Mouse (Mus musculus) cerebellum, adult 11-12 months (tissue): ENCODE measurements around the gene Zfp524.

Experiments used
- DNase-seq: peaks from one replicate; pipeline ENCODE4 v3.0.0; 2022

Zfp524 gene

DNA sequence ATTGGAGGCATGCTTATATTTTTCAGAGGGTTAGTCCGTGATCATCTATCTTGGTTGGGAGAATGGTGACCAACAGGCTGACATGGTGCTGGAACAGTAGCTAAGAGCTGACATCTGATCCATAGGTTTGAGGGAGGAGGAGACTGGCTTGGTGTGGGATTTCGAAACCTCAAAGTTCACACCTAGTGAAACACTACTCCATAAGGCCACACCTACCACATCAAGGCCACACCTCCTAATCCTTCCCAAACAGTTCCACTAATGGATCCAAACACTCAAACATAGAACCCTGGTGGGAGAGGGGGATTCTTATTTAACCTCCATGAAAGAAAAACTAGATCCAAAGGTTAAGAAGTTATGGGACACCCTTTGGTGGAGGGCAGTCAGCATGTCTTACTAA, 2.7 kb downstream of the Zfp524 start:
- peak; percentile 44 for DNase-seq

DNA sequence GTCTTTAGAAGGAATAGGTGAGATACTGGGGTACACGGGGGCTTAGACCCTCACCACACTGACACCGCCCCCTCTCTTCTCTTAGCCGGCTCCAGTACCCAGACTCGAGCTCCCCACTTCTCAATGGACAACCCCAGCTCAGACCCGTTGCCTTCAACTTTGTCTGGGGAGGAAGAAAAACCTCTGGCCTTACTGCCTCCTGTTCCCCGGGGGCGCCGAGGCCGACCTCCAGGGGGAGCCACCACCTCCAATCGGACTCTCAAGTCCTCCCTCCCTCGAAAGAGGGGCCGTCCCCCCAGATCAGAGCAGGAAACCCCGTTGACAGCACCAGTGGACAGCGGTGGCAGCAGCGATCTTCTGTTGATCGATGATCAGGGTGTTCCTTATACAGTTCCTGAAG, 3.1 kb downstream of the Zfp524 start:
- peak; percentile 71 for DNase-seq

DNA sequence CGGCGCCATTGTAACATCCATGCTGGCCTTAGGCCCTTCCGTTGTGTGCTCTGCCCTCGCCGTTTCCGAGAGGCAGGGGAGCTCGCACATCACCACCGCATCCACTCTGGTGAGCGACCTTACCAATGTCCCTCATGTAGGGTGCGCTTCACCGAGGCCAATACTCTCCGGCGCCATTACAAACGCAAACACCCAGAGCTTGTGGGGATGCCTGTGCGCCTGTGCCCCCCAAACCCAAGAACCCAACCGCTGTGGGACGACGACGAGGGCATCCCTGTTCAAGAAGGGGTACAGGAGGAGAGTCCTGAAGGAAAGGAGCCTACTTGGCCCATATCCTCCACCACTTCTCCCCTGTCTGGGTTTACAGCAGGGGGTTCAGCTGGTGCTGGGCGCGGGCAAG, 3.7 kb downstream of the Zfp524 start:
- peak; percentile 57 for DNase-seq

DNA sequence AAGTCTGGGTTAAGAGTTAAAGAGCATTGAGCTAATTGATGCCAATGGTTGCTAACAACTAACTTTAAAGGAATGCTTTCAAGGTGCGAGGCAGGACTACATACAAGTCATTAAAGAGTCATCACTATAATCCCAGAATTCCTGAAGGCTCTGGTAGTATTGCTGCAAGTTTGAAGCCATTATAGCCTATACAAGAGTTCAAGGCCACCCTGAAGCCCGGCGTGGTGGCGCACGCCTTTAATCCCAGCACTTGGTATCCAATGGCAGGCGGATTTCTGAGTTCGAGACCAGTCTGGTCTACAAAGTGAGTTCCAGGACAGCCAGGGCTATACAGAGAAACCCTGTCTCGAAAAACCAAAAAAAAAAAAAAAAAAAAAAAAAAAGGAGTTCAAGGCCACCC, 5.4 kb downstream of the Zfp524 start:
- DNase-seq: peak; percentile 41

DNA sequence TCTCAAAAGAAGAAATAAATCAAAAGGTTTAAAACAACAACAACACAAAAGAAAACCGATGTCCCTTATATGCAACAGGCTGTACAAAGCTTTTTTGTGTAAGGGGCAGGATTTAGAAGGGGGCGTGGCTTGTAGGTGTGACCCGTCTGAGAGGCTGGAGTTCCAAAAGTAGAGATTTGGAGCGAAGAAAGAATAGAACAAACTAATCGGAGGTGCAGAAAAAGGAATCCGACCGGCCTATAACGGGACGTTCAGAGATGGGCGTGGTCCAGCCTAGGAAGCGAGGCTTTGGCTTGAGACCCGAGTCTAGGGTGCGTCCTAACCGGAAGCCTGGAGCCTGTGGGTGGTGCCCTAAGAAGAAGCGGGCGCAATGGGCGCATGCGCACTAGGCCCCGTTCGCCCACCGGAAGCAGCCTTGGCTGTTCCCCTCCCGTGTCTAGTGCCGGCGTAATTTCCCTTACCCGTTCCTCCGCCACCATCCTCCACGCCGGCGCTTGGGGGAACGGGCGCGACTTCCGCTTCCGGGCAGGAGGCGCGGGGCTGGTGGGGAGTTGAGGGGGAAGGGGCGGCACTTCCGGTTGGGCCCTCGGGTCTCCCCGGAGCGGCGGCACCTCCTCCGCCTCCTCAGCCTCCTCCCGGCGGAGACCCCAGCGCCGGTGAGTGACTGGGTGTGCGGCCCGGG, 5.9 kb downstream of the Zfp524 start, which contains the start of the genes Zfp865 and Ccdc106:
Gene Zfp865, plus strand, starts transcription at position 377 of the 682 bp plus-strand sequence.
Gene Ccdc106, plus strand, starts transcription at position 554 of the 682 bp plus-strand sequence.
- DNase-seq: peak; percentile 98

DNA sequence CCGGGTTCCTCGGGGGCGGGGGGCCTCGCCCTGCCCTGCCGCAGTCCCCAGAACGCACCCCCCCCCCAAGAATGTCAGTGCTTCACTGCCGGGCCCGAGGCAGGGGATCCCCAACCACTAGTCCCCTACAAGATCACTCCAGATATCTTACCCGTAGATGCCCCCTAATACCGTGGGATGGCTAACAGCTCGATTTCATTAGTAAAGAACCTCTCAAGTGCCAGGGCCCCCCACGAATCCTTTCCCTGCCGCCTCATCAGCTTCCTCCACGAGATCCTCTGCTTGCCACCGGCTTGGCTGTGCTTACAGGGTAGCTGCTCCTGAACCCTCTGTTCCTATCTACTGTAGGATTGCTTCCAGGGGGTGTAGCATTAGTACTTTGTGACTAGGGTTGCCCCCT, 6.5 kb downstream of the Zfp524 start:
- DNase-seq: peak; percentile 69

DNA sequence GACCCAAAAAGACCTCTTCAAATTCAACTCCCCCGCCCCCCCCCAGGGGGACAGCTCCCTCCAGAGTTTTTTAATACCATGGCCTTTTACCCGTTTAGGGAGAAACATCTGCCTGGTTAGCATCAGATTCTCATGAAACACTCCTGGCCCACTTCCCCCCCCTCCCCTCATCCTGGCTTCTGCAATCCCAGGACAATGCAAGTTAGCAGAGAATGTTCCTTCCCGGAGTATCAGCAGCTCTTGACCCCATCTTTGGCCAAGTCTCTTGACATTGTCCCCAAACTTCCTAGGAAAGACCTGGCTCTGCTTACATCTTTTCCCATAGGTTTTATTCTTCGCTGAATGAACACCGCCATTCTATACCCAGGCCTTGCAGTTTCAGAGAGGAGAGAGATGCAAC, 7.0 kb downstream of the Zfp524 start:
- DNase-seq: no peak

DNA sequence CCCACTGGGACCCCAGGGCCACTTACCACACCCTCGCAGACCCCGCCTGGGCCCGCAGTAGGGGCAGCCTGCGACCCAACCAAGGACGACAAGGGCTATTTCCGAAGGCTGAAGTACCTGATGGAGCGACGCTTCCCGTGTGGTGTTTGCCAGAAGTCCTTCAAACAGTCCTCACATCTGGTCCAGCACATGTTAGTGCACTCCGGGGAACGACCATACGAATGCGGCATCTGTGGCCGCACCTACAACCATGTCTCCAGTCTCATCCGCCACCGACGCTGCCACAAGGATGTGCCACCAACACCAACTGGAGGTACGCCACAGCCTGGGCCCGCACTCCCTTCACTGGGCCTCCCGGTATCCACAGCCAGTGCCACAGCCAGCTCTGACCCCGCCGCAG, 15.3 kb downstream of the Zfp524 start:
- no peak for DNase-seq

DNA sequence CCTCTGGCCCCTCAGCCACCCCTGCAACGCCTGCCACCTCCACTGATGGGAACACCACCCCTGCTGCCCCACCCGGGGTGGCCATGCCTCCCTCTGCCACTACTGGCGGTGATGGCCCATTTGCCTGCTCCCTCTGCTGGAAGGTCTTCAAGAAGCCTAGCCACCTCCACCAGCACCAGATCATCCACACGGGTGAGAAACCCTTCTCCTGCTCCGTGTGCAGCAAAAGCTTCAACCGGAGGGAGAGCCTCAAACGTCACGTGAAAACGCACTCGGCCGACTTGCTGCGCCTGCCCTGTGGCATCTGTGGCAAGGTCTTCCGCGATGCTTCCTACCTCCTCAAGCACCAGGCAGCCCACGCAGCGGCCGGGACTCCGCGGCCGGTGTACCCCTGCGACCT, 15.7 kb downstream of the Zfp524 start:
- no peak for DNase-seq

DNA sequence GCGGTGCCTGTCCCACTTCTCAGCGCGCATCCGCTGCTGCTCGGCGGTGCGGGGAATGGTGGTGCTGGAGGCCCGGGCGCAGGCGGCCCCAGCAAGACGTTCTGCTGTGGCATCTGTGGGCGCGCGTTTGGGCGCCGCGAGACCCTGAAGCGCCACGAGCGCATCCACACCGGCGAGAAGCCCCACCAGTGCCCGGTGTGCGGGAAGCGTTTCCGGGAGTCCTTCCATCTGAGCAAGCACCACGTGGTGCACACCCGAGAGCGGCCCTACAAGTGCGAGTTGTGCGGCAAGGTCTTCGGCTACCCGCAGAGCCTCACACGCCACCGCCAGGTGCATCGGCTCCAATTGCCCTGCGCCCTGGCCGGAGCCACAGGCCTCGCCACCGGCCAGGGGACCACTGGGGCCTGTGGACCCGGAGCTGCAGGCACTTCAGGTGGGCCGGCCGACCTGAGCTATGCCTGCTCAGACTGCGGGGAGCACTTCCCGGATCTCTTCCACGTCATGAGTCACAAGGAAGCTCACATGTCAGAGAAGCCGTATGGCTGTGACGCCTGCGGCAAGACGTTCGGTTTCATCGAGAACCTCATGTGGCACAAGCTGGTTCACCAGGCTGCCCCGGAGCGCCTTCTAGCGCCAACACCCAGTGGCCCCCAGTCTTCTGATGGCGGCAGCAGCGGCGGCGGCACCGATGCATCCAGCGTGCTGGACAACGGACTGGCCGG, 16.5 kb downstream of the Zfp524 start:
- no peak for DNase-seq

DNA sequence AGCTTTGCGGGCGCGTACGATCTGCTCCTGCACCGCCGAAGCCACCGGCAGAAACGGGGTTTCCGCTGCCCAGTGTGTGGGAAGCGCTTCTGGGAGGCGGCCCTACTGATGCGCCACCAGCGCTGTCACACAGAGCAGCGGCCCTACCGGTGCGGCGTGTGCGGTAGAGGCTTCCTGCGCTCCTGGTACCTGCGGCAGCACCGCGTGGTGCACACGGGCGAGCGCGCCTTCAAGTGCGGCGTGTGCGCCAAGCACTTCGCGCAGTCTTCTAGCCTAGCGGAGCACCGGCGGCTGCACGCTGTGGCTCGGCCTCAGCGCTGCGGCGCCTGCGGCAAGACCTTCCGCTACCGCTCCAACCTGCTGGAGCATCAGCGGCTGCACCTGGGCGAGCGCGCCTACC, 17.3 kb downstream of the Zfp524 start:
- no peak for DNase-seq

DNA sequence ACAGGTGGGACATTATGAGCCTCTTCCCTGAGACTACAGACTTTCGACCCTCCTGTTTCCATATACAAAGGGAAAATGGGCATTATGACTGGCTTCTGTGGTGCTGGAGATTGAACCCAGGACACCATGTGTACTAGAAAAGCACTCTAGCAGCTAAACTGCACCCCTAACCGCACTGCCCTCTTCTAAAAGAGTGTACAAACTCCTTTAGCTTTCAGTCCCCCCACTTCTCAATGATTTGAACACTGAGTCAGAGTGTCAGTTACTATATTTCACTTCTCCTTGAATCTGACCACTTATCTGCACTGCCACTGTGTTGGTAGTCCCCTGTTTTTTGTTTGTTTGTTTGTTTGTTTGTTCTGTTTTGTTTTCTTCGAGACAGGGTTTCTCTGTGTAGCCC, 19.6 kb downstream of the Zfp524 start, which contains the start of gene 4632433K11Rik:
Gene 4632433K11Rik, plus strand, starts transcription at position 301 of the 400 bp plus-strand sequence.
- no peak for DNase-seq

DNA sequence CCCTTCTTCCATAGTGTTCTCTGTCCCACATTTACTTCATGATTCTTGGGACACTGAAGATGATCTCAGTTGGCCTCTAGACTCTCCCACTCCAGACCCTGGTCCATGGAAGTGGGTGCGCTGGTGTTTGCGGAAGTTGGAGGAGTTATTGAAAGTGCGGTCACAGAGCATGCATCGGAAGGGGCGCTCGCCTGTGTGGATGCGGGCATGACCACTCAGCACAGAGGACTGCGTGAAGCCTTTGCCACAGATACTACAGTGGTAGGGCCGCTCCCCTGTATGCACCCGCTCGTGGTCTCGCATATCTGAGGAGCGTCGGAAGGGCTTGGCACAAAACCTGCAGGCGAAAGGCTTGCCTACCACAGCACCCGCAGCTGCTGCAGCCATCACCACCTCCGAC, 21.4 kb downstream of the Zfp524 start:
- DNase-seq: no peak

DNA sequence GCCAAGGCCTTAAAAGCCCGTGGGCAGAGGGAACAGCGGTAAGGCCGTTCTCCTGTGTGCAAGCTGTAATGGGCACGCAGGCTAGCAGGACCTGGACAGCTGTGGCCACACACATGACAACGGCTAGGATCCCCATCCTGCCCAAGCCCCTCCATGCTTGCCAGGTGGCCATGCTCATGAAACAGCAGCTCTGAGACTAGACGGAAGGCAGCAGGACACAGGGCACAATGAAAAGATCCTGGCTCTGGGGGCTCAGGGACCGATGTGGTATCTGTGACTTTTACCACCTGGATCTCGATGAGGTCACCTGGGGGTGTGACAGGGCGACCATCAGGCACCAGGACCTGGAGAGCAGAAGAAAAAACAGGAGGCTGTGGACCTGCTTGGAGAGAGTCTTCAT, 21.9 kb downstream of the Zfp524 start:
- no peak for DNase-seq

DNA sequence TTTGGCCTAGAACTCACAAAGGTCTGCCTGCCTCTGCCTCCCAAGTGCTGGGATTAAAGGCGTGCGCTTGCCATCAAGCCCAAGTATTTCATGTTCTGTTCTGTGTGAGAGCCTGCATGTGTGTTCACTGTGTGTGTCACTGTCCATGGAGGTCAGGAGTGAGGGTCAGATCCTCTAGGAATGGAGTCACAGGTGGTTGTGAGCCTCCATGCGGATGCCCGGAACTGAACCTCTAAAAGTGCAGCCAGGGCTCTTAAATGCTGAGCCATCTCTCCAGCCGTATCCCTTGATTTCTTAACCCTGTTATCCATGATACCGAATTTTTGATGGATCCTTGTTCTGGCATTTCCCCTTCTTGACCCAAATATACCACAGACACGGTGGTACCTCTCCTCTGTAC, 22.8 kb downstream of the Zfp524 start:
- DNase-seq: no peak

DNA sequence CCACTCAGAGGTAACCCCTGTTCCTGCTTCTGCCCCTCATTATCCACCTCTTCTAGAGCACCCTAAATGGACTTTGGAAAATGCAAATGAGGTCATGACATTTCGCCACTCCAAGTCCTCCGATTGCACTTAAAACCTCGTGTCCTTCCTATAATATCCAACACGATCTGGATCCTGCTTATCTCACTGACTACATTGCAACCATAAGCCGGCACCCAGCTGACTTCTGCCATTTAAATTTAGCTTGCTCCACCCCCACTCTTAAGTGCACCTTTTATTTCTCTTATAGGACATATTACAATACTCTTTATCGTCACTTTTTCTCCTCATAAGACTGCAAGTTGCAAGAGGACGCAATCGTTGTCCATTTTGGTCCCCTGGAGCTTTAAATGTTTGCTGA, 23.3 kb downstream of the Zfp524 start:
- no peak for DNase-seq

DNA sequence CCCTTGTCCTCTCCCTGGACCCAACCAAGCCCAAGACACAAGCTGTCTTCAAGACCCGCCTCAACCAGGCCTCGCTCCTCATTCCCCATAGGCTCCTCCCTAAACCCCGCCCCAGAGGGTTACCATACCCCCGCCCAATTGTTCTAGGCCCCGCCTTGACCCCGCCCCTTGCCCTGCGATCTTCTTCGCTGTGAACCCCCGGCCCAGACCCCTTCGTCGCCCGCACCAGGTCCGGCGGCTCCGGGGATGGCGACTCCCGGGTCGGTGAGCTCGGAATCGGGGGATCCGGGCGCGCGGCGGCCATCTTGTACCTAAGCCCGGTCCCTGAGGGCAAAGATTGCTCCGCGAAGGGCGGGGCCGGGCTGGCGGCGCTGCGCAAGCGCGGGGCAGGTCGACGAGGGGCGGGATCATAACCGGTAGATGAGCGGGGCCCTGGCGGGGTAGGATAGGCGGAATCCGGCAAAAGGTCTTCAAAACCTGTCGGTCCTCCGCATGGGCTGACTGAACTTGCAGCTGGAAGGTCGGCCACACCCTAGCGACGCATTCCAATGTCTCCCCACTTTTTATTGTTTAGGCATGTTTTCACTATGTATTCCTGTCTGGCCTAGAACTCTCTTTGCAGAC, 24.0 kb downstream of the Zfp524 start, which contains the start of gene Zfp784:
Gene Zfp784, minus strand, starts transcription at position 338 of the 624 bp plus-strand sequence.
- DNase-seq: peak; percentile 94

DNA sequence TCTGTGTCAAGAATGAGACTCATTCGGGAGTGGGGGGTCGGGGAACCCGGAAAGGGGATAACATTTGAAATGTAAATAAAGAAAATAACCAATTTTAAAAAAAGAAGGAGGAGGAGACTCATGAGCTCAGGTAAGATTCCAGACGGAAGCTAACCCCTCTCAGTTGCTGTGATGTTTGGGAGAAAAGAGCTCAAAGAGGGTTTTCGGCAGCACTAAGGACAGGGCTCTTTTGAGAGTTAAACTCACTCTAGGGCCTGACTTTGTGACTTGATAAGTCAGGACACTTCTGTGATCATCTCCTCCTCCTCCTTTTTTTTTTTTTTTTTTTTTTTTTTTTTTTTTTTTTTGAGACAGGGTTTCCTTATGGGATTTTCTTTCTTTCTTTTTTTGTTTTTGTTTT, 24.7 kb downstream of the Zfp524 start:
- DNase-seq: no peak

DNA sequence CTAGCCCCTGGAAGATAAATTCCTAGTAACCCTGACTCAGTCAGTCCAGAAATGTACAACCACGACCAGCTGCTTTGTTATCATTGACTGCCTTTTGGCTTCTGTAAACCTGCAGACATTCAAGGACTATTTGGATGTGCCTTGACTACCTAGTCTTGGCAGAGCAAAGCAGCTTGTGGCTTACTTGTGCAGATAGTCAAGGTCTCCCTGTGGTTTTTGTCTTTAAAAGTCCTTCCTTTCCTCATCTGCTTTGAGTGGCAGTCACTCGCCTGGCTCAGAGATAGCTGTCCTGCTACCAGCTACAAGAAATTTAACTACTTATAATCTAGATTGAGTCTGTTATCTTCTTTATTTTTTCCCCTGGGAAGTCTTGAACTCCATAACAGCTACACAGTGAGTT, 30.8 kb downstream of the Zfp524 start:
- no peak for DNase-seq

DNA sequence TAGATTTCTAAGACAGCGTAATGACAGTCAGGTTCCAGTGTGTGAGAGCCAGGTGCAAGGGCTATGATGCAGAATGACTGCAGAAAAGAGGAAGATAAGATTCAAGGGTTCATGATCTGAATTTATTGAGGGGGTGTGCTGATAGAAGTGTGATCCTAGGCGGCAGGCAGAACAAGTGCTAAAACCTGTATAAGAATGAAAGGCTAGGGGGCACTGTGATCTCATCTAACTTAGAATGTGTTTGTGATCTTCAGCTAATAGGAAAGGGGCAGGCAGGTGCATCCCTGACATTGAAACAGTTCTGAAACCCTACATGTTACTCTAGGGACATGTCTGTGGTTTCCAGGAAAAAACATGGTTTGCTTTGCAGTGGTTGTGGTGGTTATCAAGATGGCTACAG, 31.9 kb downstream of the Zfp524 start:
- no peak for DNase-seq

DNA sequence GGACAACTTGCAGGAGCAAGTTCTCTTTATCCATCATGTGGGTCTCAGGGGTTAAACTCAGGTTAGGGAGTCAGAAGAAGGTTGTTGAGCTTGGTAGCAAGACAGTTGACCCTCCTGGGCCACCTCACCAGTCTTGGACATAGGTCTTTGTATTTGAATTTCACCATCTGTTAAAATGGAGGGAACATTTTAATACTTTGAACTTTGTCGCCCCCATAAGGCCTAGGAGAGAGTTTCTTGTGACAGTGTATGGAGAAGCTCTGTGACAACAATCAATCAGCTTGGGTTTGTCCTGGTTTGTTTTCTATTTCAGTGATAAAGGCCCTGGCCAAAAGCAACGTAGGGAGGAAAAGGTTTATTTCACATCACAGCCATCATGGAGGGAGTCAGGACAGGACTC, 33.1 kb downstream of the Zfp524 start:
- no peak for DNase-seq

DNA sequence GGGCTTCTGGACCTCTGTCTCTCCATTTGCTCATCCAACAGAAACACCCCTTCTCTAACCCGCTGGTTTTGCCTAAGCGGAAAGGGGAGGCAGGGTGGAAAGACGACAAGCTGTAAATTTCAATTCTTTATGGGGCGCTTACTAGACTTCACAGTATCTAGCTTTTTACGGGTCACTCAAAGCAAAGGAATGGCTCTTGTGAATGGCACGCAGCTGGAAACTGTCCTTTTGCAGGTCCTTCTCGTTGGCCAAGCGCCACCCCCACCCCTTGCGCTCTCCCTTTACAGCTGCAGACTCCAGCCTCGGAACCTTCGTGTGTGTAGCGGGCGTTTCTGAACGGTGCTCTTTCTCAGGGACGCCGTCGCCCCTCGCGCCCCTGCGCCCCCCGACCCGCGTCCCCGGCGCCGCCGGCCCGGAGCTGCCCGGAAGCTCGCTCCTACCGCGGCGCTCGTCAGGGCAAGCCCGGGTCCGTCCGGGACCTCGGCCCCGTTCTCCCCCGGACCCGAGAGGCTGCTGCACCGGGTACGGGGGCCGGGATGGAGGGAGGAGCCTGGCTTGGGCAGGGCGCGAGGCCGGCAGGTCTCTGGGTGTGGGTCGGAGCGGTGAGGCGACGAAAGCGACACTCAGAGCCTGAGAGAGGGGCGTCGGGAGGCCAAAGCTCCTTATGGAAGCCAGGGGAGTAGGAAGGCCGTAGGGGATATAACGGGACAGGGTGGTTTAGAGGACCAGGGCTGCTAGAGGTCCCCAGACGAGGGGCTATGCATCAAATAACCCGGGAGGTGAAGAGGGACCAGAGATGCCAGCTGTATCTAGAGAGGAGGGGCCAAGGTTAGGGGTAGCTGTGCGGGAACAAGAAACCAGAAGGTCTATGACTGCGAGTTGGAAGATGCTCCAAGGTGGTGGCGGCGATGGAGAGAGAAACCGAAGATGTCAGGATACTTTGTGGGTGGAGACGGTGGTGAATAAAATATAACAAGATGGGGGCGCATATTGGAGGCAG, 37.3 kb downstream of the Zfp524 start, which contains the start of gene Zfp580:
Gene Zfp580, plus strand, starts transcription at position 346 of the 1,000 bp plus-strand sequence.
- peak; percentile 83 for DNase-seq

DNA sequence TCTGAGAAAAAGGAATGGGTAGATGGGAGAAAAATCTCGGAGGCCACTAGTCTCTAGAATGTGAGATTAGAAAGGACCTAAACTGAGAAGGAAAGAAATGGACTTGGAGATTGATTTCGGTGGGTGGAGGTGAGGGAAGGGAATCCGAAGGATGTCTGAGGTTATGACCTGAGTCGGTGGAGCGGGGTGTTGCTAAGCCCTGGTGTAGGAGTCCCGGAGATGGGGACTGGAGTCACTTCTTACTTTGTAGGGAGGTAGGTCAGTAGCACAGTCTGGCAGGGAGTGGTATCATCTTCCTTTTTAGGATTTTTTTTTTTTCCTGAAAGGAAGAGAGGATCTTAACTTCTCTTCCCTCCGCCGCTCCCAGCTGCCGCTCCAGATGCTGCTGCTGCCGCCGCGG, 38.2 kb downstream of the Zfp524 start:
- DNase-seq: no peak
